Mouse (Mus musculus) thymus, adult 2 months (tissue): ENCODE results near the gene Myh3. TPM values are rescaled to one million over a fixed set of nuclear protein-coding genes. Genes with fewer than 3 reads are reported as not detected.

Experiments used
- DNase-seq: peaks from one replicate; pipeline ENCODE4 v3.0.0; 2021
- H3K27ac ChIP-seq: fragments of 200-500 bp; 2 replicates; pipeline ENCODE4 v1.5.1; 2012; ENCODE audit warnings: low read length, control low read depth; ENCODE audit not compliant: control insufficient read depth, insufficient read depth
- H3K27me3 ChIP-seq: fragments of 200-500 bp; 2 replicates; pipeline ENCODE4 v1.6.1; 2012; ENCODE audit warnings: mild to moderate bottlenecking, low read length, moderate library complexity, mixed read lengths; ENCODE audit not compliant: control insufficient read depth, insufficient read depth
- H3K36me3 ChIP-seq: fragments of 200-500 bp; 2 replicates; pipeline ENCODE4 v1.6.1; 2012; ENCODE audit warnings: mild to moderate bottlenecking, low read length, moderate library complexity; ENCODE audit not compliant: control insufficient read depth, insufficient read depth
- H3K4me1 ChIP-seq: fragments of 200-500 bp; replicated peaks from 2 replicates; pipeline ENCODE4 v1.6.1; 2012; ENCODE audit warnings: low read length; ENCODE audit not compliant: control insufficient read depth, insufficient read depth
- H3K4me3 ChIP-seq: fragments of 200-500 bp; 2 replicates; pipeline ENCODE4 v1.5.1; 2012; ENCODE audit warnings: mild to moderate bottlenecking, low read length, control low read depth, moderate library complexity; ENCODE audit not compliant: control insufficient read depth, insufficient read depth
- CTCF ChIP-seq: fragments of 200-500 bp; IDR thresholded peaks from 2 replicates; pipeline ENCODE4 v1.5.1; 2012; ENCODE audit warnings: mild to moderate bottlenecking, control low read depth, low read length, moderate library complexity, borderline replicate concordance; ENCODE audit not compliant: control insufficient read depth, poor library complexity, insufficient read depth; ENCODE audit errors: extremely low read depth
- POLR2A ChIP-seq: fragments of 200-500 bp; IDR thresholded peaks from 2 replicates; pipeline ENCODE4 v1.6.1; 2012; ENCODE audit warnings: mild to moderate bottlenecking, low read length, control low read depth, moderate library complexity; ENCODE audit not compliant: control insufficient read depth, poor library complexity, insufficient read depth; ENCODE audit errors: extremely low read depth
- WGBS: fragments of 180-500 bp; shearing (Covaris S2); methylation state at CpG from one replicate; pipeline ENCODE4 v1.1.7; 2018; 5-methylcytosine and 5-hydroxymethylcytosine counted together
- polyA plus RNA-seq: library from polyadenylated mRNA; depleted of rRNA; stranded (reverse); fragments of >200 nt; gene quantifications from 2 replicates; pipeline ENCODE4 v1.2.3, GENCODE M21; 2012

Myh3 gene
- polyA plus RNA-seq, 1 experiment = 0.18 TPM

GRCm38 (mm10) chr11:67081125-67081649 is 3.1 kb downstream of the Myh3 start:
- Histone ChIP-seq H3K27ac (no peak overlapping the region), H3K27me3 (no peaks in the 10 kb centered on the region), H3K4me3 (no peak overlapping the region), H3K4me1 (no peaks in the 10 kb centered on the region), H3K36me3 (no peaks in the 10 kb centered on the region)
- 10% methylated on average over 11 of the region's 11 CpGs for WGBS
- no peak for TF ChIP-seq POLR2A
- TF ChIP-seq CTCF = no peak
- no peak for DNase-seq

- TF ChIP-seq POLR2A = no peak
- TF ChIP-seq CTCF = no peak
- Histone ChIP-seq H3K4me3 (no peak overlapping the region), H3K27me3 (no peaks in the 10 kb centered on the region), H3K27ac (no peak overlapping the region), H3K36me3 (no peaks in the 10 kb centered on the region), H3K4me1 (no peaks in the 10 kb centered on the region)
- DNase-seq = no peak
- 81% methylated on average over 7 of the region's 7 CpGs for WGBS
Measured at GRCm38 (mm10) chr11:67082188-67082587, 4.1 kb downstream of the Myh3 start.

- Histone ChIP-seq H3K4me1 (no peaks in the 10 kb centered on the region), H3K27me3 (no peaks in the 10 kb centered on the region), H3K4me3 (no peak overlapping the region), H3K36me3 (no peaks in the 10 kb centered on the region), H3K27ac (no peak overlapping the region)
- no peak for DNase-seq
- WGBS = 67% methylated on average over 13 of the region's 13 CpGs
- TF ChIP-seq POLR2A (no peak), CTCF (no peak)
Measured at GRCm38 (mm10) chr11:67082793-67083192, 4.7 kb downstream of the Myh3 start.

- no peaks in the 10 kb centered on the region for H3K27me3 ChIP-seq
- no peak overlapping the region for H3K27ac ChIP-seq
- no peak for DNase-seq
- no peak overlapping the region for H3K4me3 ChIP-seq
- H3K36me3 ChIP-seq = no peaks in the 10 kb centered on the region
- WGBS = 71% methylated on average over 6 of the region's 6 CpGs
- TF ChIP-seq POLR2A = no peak
- no peak for TF ChIP-seq CTCF
- no peaks in the 10 kb centered on the region for H3K4me1 ChIP-seq
Measured at GRCm38 (mm10) chr11:67083239-67083638, 5.1 kb downstream of the Myh3 start.

DNA sequence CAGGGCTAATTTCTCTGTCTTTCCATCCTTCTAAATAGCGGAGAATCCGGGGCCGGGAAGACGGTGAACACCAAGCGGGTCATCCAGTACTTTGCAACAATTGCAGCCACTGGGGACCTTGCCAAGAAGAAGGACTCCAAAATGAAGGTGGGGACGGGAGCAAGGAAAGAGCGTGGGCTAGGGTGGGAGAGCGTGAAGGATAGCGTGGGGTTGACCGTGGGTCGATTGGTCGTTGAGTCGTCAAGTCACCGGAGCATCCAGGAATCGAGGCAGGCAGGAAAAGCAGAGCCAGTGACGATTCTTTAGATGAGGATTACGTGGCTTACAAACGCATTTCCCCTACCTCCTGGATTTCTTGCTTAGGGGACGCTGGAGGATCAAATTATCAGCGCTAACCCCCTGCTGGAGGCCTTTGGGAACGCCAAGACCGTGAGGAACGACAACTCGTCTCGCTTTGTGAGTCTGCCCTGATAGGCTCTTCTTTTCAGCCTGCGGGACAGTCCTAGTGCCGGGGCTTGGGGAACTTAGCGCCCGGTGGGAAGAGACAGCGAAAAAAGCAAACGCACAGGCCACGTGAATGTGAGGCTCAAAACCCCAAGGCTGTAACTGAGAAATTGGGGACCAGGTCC is 5.7 kb downstream of the Myh3 start:
- H3K4me1 ChIP-seq = no peaks in the 10 kb centered on the region
- H3K27ac ChIP-seq = no peak overlapping the region
- H3K27me3 ChIP-seq = no peaks in the 10 kb centered on the region
- no peaks in the 10 kb centered on the region for H3K36me3 ChIP-seq
- DNase-seq = no peak
- H3K4me3 ChIP-seq = no peak overlapping the region
- 57% methylated on average over 32 of the region's 32 CpGs for WGBS
- TF ChIP-seq CTCF (no peak), POLR2A (no peak)

GRCm38 (mm10) chr11:67085489-67085888 is 7.4 kb downstream of the Myh3 start:
- no peaks in the 10 kb centered on the region for H3K36me3 ChIP-seq
- 4% methylated on average over 6 of the region's 6 CpGs for WGBS
- no peak overlapping the region for H3K27ac ChIP-seq
- no peak overlapping the region for H3K4me3 ChIP-seq
- peak; percentile 61 for DNase-seq
- no peaks in the 10 kb centered on the region for H3K27me3 ChIP-seq
- TF ChIP-seq POLR2A (no peak), CTCF (no peak)
- H3K4me1 ChIP-seq = no peaks in the 10 kb centered on the region

DNA sequence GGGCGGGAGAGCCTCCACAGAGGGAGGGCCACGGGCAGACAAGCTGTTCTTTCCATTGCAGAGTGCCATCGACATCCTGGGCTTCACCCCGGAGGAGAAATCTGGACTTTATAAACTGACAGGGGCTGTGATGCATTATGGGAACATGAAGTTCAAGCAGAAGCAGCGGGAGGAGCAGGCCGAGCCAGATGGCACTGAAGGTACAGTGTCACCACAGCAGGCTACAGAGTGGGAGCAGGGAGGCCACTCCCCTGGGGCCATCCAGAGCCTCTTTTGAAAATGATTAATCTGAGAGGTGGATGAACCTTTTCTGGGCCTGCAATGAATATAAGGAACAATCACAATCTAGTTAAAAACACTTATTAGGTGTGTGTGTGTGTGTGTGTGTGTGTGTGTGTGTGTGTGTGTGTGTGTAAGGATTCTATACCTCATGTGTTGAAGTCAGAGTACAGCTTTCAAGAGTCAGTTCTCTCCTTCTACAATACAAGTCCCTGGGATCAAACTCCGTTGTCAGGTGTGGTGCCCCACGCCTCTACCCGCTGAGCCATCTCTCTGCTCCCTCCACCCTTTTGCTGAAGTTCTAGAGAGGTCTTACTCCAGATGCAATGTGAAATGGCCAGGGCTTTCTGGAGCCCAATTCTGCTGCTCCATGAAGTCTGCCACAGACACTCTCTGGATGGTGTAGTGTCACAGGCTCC is 8.5 kb downstream of the Myh3 start:
- Histone ChIP-seq H3K27ac (no peak overlapping the region), H3K36me3 (no peaks in the 10 kb centered on the region), H3K27me3 (no peaks in the 10 kb centered on the region), H3K4me1 (no peaks in the 10 kb centered on the region), H3K4me3 (no peak overlapping the region)
- no peak for DNase-seq
- whole genome bisulfite sequencing = 77% methylated on average over 9 of the region's 9 CpGs
- TF ChIP-seq POLR2A (no peak), CTCF (no peak)
